Mouse (Mus musculus) MEL (cell line): ENCODE measurements around the gene Vps37d. TPM values are rescaled to one million over a fixed set of nuclear protein-coding genes. Genes with fewer than 3 reads are reported as not detected.
A peak's percentile ranks its signal among the peaks of the same experiment; 100 is the strongest.
"Not testable (repeated sequence)": the region's sequence is repeated elsewhere in the genome, so short reads cannot be mapped to it uniquely, and the experiment has no call there.

Source experiments
- DNase-seq: peaks from one replicate; pipeline ENCODE4 v3.0.0; 2011; ENCODE audit warnings: low read depth, low spot score
- H3K27ac ChIP-seq: 2 replicates; pipeline ENCODE4 v1.5.1; 2012; ENCODE audit warnings: low read depth, mild to moderate bottlenecking, control low read depth, low read length, moderate library complexity; ENCODE audit not compliant: control insufficient read depth
- H3K27me3 ChIP-seq, 2 experiments: fragments of 150-350 bp in 1 of 2; sonication (generic) in 1 of 2; 2 replicates each; pipeline ENCODE4 v1.6.1; 2012; ENCODE audit warnings: low read length in 2 of 2, mild to moderate bottlenecking in 2 of 2, improper control_type of control experiment in 1 of 2, moderate library complexity in 1 of 2; ENCODE audit not compliant: insufficient read depth in 2 of 2, control insufficient read depth in 1 of 2
- H3K36me3 ChIP-seq, 2 experiments: 2 replicates each; pipeline ENCODE4 v1.6.1; 2012 to 2014; ENCODE audit warnings: low read length in 2 of 2, improper control_type of control experiment in 1 of 2, inconsistent platforms in 1 of 2, mild to moderate bottlenecking in 1 of 2; ENCODE audit not compliant: insufficient read depth in 2 of 2, control insufficient read depth in 1 of 2
- H3K4me1 ChIP-seq, 2 experiments: fragments of 150-350 bp in 1 of 2; sonication (generic) in 1 of 2; 2 replicates each; pipeline ENCODE4 v1.6.1; 2012; ENCODE audit warnings: low read length in 2 of 2, improper control_type of control experiment in 1 of 2, mild to moderate bottlenecking in 1 of 2; ENCODE audit not compliant: insufficient read depth in 2 of 2, control insufficient read depth in 1 of 2
- H3K4me3 ChIP-seq, 2 experiments: fragments of 150-350 bp in 1 of 2; sonication (generic) in 1 of 2; 2 replicates each; pipeline ENCODE4 v1.5.1; 2012; ENCODE audit warnings: low read depth in 2 of 2, low read length in 2 of 2, mild to moderate bottlenecking in 2 of 2, moderate library complexity in 2 of 2, control low read depth in 1 of 2, improper control_type of control experiment in 1 of 2; ENCODE audit not compliant: control insufficient read depth in 1 of 2, insufficient read depth in 1 of 2
- H3K79me2 ChIP-seq: 2 replicates; pipeline ENCODE4 v1.6.1; 2012; ENCODE audit warnings: mild to moderate bottlenecking, low read length, moderate library complexity; ENCODE audit not compliant: control insufficient read depth, poor library complexity, insufficient read depth
- H3K9ac ChIP-seq: 2 replicates; pipeline ENCODE4 v1.6.1; 2012; ENCODE audit warnings: low read depth, mild to moderate bottlenecking, control low read depth, low read length, moderate library complexity; ENCODE audit not compliant: control insufficient read depth, poor library complexity, severe bottlenecking
- H3K9me3 ChIP-seq: fragments of 150-350 bp; sonication (generic); replicated peaks from 2 replicates; pipeline ENCODE4 v1.6.1; 2012; ENCODE audit warnings: mild to moderate bottlenecking, low read length, improper control_type of control experiment, moderate library complexity; ENCODE audit not compliant: insufficient read depth
- BHLHE40 ChIP-seq: IDR thresholded peaks from 2 replicates; pipeline ENCODE4 v1.6.1; 2012; ENCODE audit warnings: low read depth, mild to moderate bottlenecking, inconsistent platforms, low read length, improper control_type of control experiment, borderline replicate concordance
- E2F4 ChIP-seq: IDR thresholded peaks from 2 replicates; pipeline ENCODE4 v1.6.1; 2011; ENCODE audit warnings: low read depth, low read length, improper control_type of control experiment, borderline replicate concordance
- ELF1 ChIP-seq: IDR thresholded peaks from 2 replicates; pipeline ENCODE4 v1.6.1; 2014; ENCODE audit warnings: low read depth, mild to moderate bottlenecking, inconsistent platforms, low read length, improper control_type of control experiment, moderate library complexity
- EP300 ChIP-seq, 2 experiments: IDR thresholded peaks; 2 replicates each; pipeline ENCODE4 v1.6.1; 2011; ENCODE audit warnings: improper control_type of control experiment in 2 of 2, low read length in 2 of 2, low read depth in 1 of 2, mild to moderate bottlenecking in 1 of 2
- ETS1 ChIP-seq: IDR thresholded peaks from 2 replicates; pipeline ENCODE4 v1.6.1; 2012; ENCODE audit warnings: low read depth, mild to moderate bottlenecking, inconsistent platforms, low read length, improper control_type of control experiment, moderate library complexity
- GABPA ChIP-seq: IDR thresholded peaks from 2 replicates; pipeline ENCODE4 v1.6.1; 2012; ENCODE audit warnings: low read depth, mild to moderate bottlenecking, inconsistent platforms, low read length, improper control_type of control experiment, moderate library complexity
- GATA1 ChIP-seq: IDR thresholded peaks from 2 replicates; pipeline ENCODE4 v1.6.1; 2011; ENCODE audit warnings: low read depth, low read length, improper control_type of control experiment
- MEF2A ChIP-seq: IDR thresholded peaks from 2 replicates; pipeline ENCODE4 v1.6.1; 2014; ENCODE audit warnings: low read depth, mild to moderate bottlenecking, inconsistent platforms, low read length, improper control_type of control experiment; ENCODE audit not compliant: poor library complexity, insufficient replicate concordance, severe bottlenecking; ENCODE audit errors: extremely low read depth
- MYB ChIP-seq: IDR thresholded peaks from 2 replicates; pipeline ENCODE4 v1.6.1; 2011; ENCODE audit warnings: mild to moderate bottlenecking, low read depth, low read length, improper control_type of control experiment
- NELFE ChIP-seq: IDR thresholded peaks from 2 replicates; pipeline ENCODE4 v1.6.1; 2011; ENCODE audit warnings: low read depth, low read length, improper control_type of control experiment
- POLR2A ChIP-seq, 2 experiments: IDR thresholded peaks; 2 replicates each; pipeline ENCODE4 v1.6.1; 2011 to 2012; ENCODE audit warnings: low read length in 2 of 2, mild to moderate bottlenecking in 2 of 2, control low read depth in 1 of 2, improper control_type of control experiment in 1 of 2, low read depth in 1 of 2, moderate library complexity in 1 of 2; ENCODE audit not compliant: control insufficient read depth in 1 of 2, insufficient read depth in 1 of 2, poor library complexity in 1 of 2
- POLR2AphosphoS2 ChIP-seq: IDR thresholded peaks from 2 replicates; pipeline ENCODE4 v1.6.1; 2011; ENCODE audit warnings: low read length, improper control_type of control experiment
- RAD21 ChIP-seq: IDR thresholded peaks from 2 replicates; pipeline ENCODE4 v1.6.1; 2011; ENCODE audit warnings: mild to moderate bottlenecking, low read depth, low read length, improper control_type of control experiment
- RCOR1 ChIP-seq: IDR thresholded peaks from 2 replicates; pipeline ENCODE4 v1.6.1; 2012; ENCODE audit warnings: low read depth, mild to moderate bottlenecking, inconsistent platforms, low read length, improper control_type of control experiment
- SMC3 ChIP-seq: IDR thresholded peaks from 2 replicates; pipeline ENCODE4 v1.6.1; 2011; ENCODE audit warnings: low read depth, low read length, improper control_type of control experiment
- USF1 ChIP-seq: IDR thresholded peaks from 2 replicates; pipeline ENCODE4 v1.6.1; 2014; ENCODE audit warnings: low read depth, mild to moderate bottlenecking, inconsistent platforms, low read length, improper control_type of control experiment, moderate library complexity
- USF2 ChIP-seq, 2 experiments: IDR thresholded peaks; 2 replicates each; pipeline ENCODE4 v1.6.1; 2011 to 2012; ENCODE audit warnings: improper control_type of control experiment in 2 of 2, low read length in 2 of 2, borderline replicate concordance in 1 of 2, inconsistent platforms in 1 of 2, low read depth in 1 of 2, mild to moderate bottlenecking in 1 of 2; ENCODE audit not compliant: insufficient read depth in 1 of 2
- ZC3H11A ChIP-seq: IDR thresholded peaks from 2 replicates; pipeline ENCODE4 v1.6.1; 2012; ENCODE audit warnings: low read depth, mild to moderate bottlenecking, inconsistent platforms, low read length, improper control_type of control experiment
- ZKSCAN1 ChIP-seq: IDR thresholded peaks from 2 replicates; pipeline ENCODE4 v1.6.1; 2012; ENCODE audit warnings: low read depth, mild to moderate bottlenecking, inconsistent platforms, low read length, improper control_type of control experiment, moderate library complexity
- ZNF384 ChIP-seq: IDR thresholded peaks from 2 replicates; pipeline ENCODE4 v1.6.1; 2012; ENCODE audit warnings: low read depth, mild to moderate bottlenecking, inconsistent platforms, low read length, improper control_type of control experiment
- polyA plus RNA-seq, 2 experiments: library from polyadenylated mRNA; stranded (reverse) in 1 of 2; unstranded in 1 of 2; fragments of >175 nt in 1 of 2; fragments of >200 nt in 1 of 2; gene quantifications; 2 replicates each; pipeline versions ENCODE4 v1.2.1 to v1.2.4; 2012; ENCODE audit warnings: low replicate concordance in 2 of 2, low read depth in 1 of 2; ENCODE audit not compliant: insufficient read length in 2 of 2, insufficient read depth in 1 of 2, missing spikeins in 1 of 2
- total RNA-seq: library from RNA; depleted of rRNA; stranded (reverse); fragments of 300-350 nt; gene quantifications from 2 replicates; pipeline ENCODE4 v1.2.3, GENCODE M21; 2012

Vps37d gene
- total and polyA plus RNA-seq, 3 experiments: 0.31 to 1.2 TPM; not detected in 1

DNA sequence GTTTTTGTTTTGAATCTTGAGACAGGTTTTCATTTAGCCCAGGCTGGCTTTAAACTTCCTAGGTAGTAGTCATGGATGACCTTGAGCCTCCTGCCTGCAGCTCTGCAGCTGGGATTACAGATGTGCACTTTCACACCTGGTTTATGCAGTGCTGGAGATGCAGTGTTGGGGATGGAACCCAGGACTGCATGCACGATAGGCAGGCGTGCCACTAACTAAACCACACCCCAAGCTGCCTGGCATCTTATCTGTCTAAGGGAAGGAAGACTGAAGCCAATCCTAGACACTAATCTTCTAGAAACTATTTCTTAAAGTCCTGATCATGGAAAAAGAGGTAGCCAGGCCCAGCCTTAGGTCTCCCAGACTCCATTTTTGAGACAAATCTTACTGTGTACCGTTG, 7.6 kb downstream of the Vps37d start:
- TF ChIP-seq GATA1 (no peak), USF1 (no peak), ZKSCAN1 (no peak), MEF2A (no peak), POLR2AphosphoS2 (no peak), USF2 (IDR thresholded peaks at IDR 0.05; ENCODE audit: borderline replicate concordance in 1 of 2, insufficient read depth in 1 of 2, low read depth in 1 of 2, low read length in 2 of 2) (no peak), EP300 (IDR thresholded peaks at IDR 0.05; ENCODE audit: low read depth in 1 of 2, low read length in 2 of 2) (no peak)
- H3K4me1 ChIP-seq: peaks cover 0 to 5% of the 10 kb centered on the region in 2 experiments; a peak in 3 of 4 replicates
- H3K4me3 ChIP-seq: no peak overlapping the region
- peaks cover 2% of the 10 kb centered on the region; the same call in 1 of the 2 replicates for H3K79me2 ChIP-seq
- no peaks in the 10 kb centered on the region for H3K9me3 ChIP-seq
- DNase-seq: no peak
- H3K27ac ChIP-seq: no peak overlapping the region
- no peaks in the 10 kb centered on the region for H3K27me3 ChIP-seq
- H3K36me3 ChIP-seq: peaks cover 0 to 3% of the 10 kb centered on the region in 2 experiments; a peak in 2 of 4 replicates
- H3K9ac ChIP-seq: no peak overlapping the region

- no peak overlapping the region for H3K9ac ChIP-seq
- H3K9me3 ChIP-seq: no peaks in the 10 kb centered on the region
- no peak overlapping the region for H3K27ac ChIP-seq
- no peak overlapping the region for H3K4me3 ChIP-seq
- peaks cover 22% of the 10 kb centered on the region for H3K79me2 ChIP-seq
- peaks cover 0 to 11% of the 10 kb centered on the region in 2 experiments; a peak in 2 of 4 replicates for H3K36me3 ChIP-seq
- H3K4me1 ChIP-seq: peaks cover 3 to 13% of the 10 kb centered on the region in 2 experiments
- H3K27me3 ChIP-seq: no peaks in the 10 kb centered on the region
- no peak for TF ChIP-seq ZNF384
- TF ChIP-seq ZC3H11A: no peak
- TF ChIP-seq E2F4: no peak
- TF ChIP-seq GABPA: no peak
- no peak for TF ChIP-seq RAD21
- TF ChIP-seq ETS1: no peak
- no peak for TF ChIP-seq ELF1
- no peak for TF ChIP-seq POLR2AphosphoS2
- TF ChIP-seq SMC3: no peak
- TF ChIP-seq POLR2A (IDR thresholded peaks at IDR 0.05; ENCODE audit: control insufficient read depth in 1 of 2, insufficient read depth in 1 of 2, low read depth in 1 of 2, low read length in 2 of 2, poor library complexity in 1 of 2): no peak
- TF ChIP-seq RCOR1: no peak
- no peak for TF ChIP-seq MYB
- TF ChIP-seq BHLHE40: no peak
- TF ChIP-seq NELFE: no peak
- no peak for DNase-seq
Measured at GRCm38 (mm10) chr5:135066008-135066407, 12.1 kb downstream of the Vps37d start.

DNA sequence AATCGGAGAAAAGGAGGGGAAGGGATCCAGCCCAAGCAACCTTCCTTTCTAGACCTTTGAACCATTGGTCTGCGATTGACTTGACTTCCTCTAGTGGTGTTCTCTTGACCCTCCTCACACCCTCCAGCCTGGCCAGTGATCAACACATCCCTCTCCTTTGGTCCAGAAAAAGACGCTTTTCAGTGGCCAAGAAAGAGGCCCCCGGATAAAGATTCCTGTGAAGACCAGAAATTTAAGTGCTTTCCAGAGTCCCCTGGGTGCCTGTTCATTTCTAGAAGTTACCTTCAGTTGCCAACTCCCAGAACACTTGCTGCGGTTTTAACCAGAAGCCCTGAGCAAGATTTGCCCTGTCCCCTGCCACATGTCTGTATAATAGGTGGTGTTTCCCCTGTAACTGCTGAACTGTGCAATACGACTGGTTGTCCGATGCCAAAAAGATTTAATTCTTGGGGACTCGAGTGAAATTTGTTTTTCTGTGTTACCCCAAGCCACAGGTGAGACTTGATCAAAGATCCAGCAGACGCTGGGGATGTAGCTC, 13.1 kb downstream of the Vps37d start, which contains the start of gene Bud23:
Gene Bud23 (minus strand): TSS at position 51 of the 538 bp plus-strand sequence.
- H3K79me2 ChIP-seq: peaks cover 22% of the 10 kb centered on the region
- DNase-seq, H3K27me3 ChIP-seq, H3K9me3 ChIP-seq: not testable (repeated sequence)
- H3K36me3 ChIP-seq: peaks cover 0 to 11% of the 10 kb centered on the region in 2 experiments; a peak in 3 of 4 replicates
- H3K9ac ChIP-seq: peak within 1 kb of the TSS; percentile 93
- peak within 1 kb of the TSS; percentile 82 to 92 for H3K4me3 ChIP-seq
- H3K4me1 ChIP-seq: peaks cover 3 to 13% of the 10 kb centered on the region in 2 experiments
- peak within 1 kb of the TSS; percentile 31 for H3K27ac ChIP-seq
